Mouse (Mus musculus) layer of hippocampus, postnatal 10 days (tissue): ENCODE results near the gene Umod. TPM values are rescaled to one million over a fixed set of nuclear protein-coding genes. Genes with fewer than 3 reads are reported as not detected.
A peak's percentile ranks its signal among the peaks of the same experiment; 100 is the strongest.

Source experiments
- DNase-seq, 2 experiments: peaks; one replicate each; pipeline ENCODE4 v3.0.0; 2021; ENCODE audit warnings: low spot score in 2 of 2
- long read RNA-seq: library from polyadenylated mRNA; stranded (forward); transcript quantifications from one replicate; pipeline ENCODE4 v2.0.0, GENCODE M21; 2023
- total RNA-seq, 2 experiments: library from RNA; stranded (reverse); gene quantifications; 2 replicates each; pipeline ENCODE4 v1.2.3; 2021

Umod gene
- total RNA-seq, result not detected
- long read RNA-seq, result 0 reads

- DNase-seq, result no peak
Observed at GRCm38 (mm10) chr7:119479256-119479655, at the start of gene Umod. Umod (minus strand) TSS chr7:119479282.

DNA sequence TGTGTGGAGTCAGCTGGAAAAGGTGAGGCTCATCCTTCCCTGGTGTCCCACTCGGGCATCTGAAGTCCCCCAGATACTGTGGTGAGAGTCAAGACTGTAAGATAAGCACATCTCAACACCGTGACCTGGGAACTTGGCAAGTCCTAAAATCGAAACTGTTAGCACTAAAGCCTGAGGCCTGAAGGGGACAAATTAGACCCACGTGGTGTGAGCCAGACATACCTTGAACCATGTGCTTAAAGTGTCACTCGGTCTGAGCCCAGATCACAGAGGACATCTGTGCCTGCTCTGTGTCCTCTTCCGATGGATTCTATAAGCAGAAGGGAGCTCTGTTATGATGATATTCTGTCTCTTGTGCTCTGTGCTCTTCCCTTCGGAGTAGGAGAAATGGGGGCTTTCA is 49.5 kb upstream of the Umod start:
- no peak for DNase-seq

GRCm38 (mm10) chr7:119527548-119527947 is 48.5 kb upstream of the Umod start:
- no peak for DNase-seq

GRCm38 (mm10) chr7:119527135-119527534 is 48.1 kb upstream of the Umod start:
- DNase-seq, result no peak

DNA sequence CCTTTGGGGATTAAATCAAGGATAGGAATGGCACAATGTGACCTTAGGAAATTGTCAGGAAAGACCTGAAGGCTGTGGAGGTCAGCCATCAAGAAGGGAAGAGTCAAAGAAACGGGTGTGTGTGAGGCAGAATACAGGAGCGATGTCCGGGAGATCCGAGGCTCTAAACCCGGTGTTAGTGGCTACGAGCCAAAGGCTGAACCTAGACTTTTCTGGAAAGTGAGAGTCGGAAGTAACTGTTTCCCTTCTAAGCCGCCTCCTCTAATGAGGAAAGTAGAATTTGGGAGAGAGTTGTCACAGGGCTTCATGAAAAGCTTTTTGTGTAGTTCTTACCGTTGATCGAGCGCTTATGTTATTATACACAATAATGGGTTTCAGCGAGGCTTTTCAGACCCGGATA is 47.4 kb upstream of the Umod start:
- no peak for DNase-seq

DNA sequence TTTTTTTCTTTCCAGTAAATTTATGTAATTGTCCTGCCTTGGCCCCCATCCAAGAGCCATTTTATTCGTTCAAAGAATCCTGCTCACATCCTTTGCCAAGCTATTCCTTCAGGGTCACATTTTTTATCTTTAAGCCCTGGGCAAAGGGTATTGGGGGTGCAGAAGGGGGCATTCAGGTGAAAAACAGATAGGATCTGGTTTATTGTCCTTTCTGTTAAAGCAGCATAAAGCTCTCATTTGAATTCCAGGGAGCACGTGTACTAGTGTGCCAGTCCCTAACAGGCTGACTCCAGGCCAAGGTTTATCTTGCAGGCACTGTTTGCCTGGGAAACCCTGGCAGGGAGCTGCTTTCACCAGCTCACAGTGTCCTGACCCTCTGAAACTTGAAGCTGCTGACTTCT is 46.8 kb upstream of the Umod start:
- DNase-seq, result peak; percentile 21 to 23

- no peak for DNase-seq
Observed at GRCm38 (mm10) chr7:119523389-119523788, 44.3 kb upstream of the Umod start, which contains the start of gene Pdilt. Pdilt (minus strand) TSS chr7:119523489.

DNA sequence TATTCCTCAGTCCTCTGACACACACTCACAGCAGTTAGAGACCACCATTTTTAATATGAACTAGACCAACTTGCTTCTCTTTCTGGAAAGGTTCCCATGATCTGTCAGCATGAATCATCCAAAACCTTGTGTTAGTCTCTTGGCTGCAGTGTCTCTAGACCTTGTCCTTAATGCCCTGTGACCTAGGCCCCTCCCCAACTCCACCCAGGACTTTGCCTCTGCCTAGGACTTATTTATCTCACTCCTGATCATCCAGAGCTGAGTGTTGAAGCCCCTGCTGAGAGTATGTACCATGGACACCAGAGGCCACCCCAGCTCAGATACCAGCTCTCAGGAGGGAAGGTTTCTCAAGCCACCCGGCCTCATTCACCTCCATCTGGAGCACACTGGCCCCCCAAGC is 43.3 kb upstream of the Umod start:
- DNase-seq, result no peak

GRCm38 (mm10) chr7:119521816-119522215 is 42.7 kb upstream of the Umod start:
- DNase-seq, result no peak

DNA sequence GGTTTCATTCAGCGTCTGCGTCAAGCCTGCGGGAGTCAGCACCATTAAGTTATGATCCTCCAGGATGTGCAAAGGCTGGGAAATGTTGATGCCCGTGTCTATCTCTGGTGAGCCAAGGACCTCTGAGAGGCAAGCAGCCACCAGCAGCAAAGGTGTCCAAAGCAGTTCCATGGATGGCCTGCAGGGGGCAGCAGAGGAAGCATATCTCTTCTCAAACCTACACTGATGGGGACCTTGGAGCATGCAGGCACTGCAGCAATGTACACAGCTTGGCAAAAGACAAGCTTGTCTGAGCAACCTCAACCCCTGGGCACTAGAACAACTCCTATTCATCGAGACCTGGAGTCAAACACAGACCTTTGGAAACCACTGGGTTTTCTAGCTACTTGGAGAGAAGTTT is 40.6 kb upstream of the Umod start:
- peak; percentile 81 to 82 for DNase-seq

- no peak for DNase-seq
Observed at GRCm38 (mm10) chr7:119519163-119519562, 40.1 kb upstream of the Umod start, which contains the start of gene Acsm5. Acsm5 (plus strand) TSS chr7:119519463.

DNA sequence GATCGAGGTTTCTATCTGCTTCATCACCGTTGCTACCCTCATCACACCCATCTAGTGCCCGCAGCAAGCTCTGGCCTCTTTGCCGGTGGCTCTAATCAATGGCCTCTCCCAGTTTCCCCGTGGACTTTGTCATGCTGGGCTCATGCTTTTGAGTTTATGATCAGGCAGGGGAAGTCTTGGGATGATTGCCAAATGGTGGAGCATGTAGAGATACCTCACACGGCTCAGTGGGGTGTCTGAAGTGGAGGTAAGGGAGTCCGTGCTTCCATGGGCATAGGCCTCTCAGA is 37.1 kb upstream of the Umod start:
- no peak for DNase-seq

GRCm38 (mm10) chr7:119515492-119516271 is 36.6 kb upstream of the Umod start:
- DNase-seq, result peak; percentile 73 to 74

DNA sequence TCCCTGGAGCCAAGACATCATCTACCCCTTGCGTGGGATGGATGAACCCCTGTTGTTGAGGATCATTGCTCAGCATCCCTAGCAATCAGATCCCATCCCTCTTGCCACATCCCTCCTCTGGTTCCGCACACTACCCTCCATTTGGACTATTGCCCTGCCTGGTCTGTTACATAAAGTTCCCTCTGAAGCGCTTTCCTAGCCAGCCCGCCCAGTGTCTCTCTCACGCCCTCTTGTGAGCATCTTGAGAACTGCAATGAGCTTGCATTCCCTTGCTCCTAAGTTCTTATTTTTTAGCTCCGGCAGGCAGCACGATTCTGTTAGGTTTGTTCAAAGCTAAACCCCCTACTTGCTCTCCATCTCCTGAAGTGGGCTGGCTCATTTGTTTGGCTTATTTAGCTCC is 34.0 kb upstream of the Umod start:
- DNase-seq, result peak; percentile 59 to 63

GRCm38 (mm10) chr7:119511143-119511542 is 32.1 kb upstream of the Umod start:
- DNase-seq, result no peak

DNA sequence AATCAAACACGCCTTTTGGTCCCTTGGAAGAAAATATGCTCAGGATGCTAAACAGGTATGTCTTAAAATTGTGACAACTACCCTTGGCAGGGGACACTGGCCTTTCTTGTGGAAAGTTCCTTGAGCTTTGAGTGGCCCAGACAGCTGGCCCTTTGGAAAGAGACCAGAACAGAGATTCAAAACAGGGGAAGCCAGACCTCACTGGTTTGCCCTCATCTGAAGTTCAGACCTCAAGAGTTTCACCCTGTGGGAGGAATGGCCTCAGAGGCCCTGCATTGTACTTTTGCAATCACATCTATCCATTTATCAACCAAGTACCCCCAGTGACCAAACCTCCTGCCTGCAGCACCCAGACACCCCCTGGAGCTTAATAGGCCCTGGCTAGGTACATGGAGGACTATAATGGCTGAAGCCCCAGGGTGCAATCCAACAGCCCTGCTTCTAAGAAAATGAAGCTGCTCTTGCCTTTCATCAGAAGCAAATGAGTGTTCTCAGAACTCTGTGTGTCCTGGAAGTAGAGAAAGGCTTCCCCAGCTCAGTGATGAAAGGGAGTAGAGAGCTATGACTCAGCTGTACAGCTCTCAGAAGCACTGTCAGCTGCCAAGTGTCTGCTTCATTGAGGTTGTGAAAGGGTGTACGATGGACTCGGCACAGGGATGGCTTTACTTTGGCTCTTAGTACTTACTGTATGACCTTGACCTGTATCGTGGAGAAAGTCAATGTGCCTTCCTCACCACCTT is 11.1 kb upstream of the Umod start:
- no peak for DNase-seq

DNA sequence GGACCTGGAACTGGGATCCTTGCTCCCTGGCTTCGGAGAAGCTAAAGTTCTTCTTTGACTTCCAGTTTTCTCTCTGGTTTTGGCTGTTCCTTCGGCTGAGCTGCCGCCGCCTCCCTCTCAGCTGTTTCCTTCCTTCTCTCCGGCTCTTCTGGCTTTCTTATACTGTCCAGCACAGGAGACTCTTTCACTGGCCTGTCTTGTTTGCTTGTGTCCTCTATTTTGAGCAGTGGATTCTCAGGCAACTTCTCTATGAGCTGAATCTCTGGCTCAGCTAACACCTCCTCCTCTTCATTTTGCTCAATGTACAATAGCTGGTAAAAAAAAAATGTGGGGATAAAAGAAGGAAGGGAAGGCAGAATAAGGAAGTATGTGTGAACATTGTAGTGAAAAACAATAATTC is 7.6 kb upstream of the Umod start:
- no peak for DNase-seq

- DNase-seq, result no peak
Observed at GRCm38 (mm10) chr7:119484154-119484553, 5.1 kb upstream of the Umod start.

DNA sequence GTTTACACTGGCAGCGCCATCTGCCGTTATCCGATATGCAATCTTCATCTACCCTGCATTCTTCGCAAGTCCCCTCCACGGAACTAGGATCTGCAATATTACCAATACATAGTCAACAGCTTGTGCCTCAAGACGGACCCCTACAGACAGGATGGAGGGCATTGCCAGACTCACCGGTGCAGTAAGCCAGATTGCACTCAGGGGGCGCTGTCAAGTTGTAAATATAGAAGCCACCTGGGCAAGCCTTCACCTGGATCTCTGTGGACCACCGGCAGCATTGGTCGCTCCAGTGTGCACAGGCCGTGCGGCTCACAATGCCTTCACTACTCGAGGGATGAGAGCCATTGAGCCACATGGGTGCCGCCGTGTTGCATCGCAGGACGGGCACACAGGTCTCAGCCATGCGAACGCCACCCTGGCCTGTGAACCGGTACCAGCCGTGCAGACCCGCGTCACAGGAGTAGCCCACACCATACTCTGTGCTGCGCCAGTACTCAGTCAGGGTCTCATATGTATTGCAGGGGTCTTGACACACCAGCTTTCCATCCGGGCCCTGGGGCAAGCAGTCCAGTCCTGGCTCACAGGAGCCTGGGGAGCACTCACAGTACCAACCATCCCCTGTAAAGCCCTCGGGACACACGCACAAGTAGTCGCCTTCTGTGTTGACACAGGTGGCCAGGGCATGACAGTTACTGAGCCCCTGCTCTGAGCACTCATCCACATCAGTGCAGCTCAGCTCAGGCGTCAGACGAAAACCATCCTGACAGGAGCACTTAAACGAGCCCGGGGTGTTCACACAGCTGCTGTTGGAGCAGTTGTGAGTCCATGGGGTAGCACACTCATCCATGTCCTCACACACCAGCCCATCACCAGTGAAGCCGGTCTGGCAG is 2.3 kb downstream of the Umod start:
- DNase-seq, result no peak

DNA sequence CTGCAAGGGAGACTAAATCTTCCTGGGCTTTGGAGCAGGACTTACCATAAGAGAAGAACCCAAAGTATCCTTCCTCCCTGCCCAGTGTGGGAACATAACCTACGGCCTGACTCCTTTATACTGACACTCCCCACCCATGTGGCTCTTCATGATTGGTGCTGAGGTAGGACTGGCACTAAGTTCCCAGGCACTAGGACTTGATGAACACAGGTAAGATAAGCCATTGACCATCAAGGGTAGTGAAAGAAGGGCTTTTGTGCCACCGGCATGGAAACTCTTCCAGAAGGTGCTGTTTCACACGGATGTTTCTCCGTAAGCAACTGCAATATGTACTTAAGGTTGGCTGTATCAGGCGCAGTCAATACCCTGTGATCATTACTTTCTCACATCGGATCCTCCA is 19.9 kb downstream of the Umod start, which contains the start of gene Gp2:
Gene Gp2 (minus strand): TSS at position 101 of the 400 bp plus-strand sequence.
- DNase-seq, result no peak

- DNase-seq, result no peak
Observed at GRCm38 (mm10) chr7:119454192-119454591, 24.9 kb downstream of the Umod start.

GRCm38 (mm10) chr7:119443849-119444248 is 35.2 kb downstream of the Umod start:
- DNase-seq, result peak; percentile 15 to 35
